Mouse (Mus musculus) monocyte, adult 2 months (primary cell): ENCODE measurements around the gene Tmcc1.

ENCODE experiments used
- DNase-seq, 2 experiments: peaks; one replicate each; pipeline ENCODE4 v3.0.0; 2022; ENCODE audit warnings: low spot score in 2 of 2, low read depth in 1 of 2

Tmcc1 gene

DNA sequence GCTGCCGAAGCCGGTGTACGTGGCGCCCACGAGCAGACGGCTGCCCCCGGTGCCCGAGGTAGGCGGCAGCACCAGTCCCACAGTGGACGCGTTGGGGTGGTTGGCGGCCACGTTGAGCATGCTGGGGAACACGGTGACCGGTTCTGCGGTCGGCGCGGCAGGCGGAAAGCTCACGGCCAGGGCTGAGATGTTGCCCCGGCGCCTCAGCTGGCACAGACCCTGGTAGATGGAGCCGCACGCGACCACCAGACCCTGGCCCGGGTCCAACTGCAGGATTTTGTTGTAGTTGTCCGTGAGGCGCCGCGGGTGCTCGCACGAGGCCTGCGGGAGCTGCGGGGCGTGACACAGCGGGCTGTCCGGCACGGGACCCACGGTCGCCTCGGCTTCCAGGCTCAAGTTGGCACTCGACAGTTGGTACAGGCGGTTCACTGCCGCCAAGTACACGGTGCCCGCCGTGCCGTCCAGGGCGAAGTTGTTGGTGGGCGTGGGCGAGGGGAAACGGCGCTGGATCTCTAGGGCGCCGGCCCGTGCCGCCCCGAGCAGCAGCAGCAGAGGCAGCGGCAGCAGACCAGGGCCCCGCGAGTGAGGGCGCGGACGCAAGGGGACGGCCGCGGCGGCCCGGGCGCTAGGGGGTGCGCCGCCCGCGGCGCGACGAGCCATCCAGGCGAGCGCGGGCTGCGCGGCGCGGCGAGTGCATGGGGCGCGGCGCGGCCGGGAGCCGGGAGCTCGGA lies 199.0 kb downstream of the Tmcc1 start:
- no peak for DNase-seq

DNA sequence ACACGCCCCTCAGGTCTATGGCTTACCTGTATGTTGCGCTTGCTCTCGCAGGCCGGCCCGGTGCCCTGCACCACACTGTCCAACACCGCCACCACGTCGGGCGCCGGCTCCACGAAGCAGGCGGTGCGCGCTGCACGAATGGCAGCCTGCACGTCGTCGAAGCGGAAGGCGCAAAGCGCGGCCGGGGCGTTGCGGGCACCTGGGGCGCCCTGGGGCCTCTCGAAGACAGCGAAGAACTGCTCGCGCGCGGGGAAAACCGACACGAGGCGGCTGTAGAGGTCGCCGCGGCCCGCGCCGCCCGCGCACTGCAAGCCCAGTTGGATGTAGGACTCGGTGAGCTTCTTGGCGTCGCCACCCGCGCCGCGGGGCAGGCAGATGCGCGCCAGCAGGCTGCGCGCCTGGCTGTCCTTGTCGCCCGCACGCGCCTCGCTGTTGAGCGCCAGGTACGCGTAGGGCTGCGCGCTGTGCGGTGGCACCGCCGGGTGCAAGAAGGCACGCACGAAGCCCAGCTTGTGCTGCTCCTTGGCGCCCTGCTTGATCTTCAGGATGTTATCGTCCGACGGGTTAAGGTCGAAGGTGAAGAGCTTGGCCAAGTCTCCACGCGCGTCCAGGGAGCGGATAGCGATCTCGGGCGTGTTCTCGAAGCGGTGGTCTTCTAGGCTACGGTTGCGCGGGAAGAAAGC lies 199.7 kb downstream of the Tmcc1 start:
- DNase-seq, result no peak

DNA sequence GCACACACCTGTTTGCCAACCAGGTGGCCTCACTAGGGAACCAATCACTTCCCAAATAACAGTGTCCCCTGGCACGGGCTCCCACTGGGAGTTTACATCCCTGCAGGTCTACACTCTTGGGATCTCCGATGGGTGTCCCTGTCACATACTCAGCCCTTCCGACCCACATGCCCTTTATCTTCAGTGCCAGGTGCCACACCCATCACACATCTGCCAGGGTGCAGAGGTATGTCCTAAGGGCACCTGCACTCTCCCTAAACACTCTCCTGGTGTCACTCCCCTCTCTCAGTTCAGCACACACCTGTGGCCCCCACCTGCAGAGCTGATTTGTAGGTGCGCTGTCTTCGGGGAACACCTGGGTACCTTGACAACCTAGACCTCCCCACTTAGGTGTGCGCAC lies 200.3 kb downstream of the Tmcc1 start:
- no peak for DNase-seq

DNA sequence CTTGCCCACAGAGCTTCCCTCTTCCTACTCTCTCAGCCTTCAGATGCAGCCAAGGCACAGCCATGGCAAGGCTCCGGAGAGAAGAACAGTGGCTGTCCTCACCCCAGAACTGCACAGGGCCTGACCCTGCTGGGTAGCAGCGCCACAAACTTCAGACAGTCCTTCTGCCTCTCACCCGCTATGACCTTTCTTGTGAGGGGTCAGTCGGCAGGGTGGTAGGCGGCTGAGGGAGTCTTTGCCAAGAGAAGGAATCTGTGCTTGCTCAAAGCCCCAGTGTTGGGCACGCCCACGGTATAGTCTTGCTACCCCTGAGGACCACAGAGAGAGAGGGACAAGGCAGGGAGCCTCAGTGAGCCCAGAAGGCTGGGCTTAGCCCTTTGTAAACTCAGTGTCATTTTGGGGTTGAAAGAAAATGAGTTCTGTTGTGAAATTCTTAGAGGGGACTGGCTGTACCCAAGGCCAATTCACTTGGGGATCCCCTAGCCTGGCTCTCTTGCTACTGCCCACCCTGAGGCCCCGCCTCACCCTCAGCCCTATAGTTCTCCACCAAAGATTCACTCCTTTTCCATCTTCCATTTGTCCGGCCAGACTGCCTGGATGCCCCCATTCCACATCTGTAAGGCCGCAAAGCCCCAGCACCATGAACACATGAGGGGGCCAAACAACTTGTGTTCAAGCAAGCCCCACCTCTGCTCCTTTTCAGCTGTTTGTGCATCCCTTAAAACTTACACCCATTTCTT lies 201.2 kb downstream of the Tmcc1 start:
- DNase-seq, result no peak

DNA sequence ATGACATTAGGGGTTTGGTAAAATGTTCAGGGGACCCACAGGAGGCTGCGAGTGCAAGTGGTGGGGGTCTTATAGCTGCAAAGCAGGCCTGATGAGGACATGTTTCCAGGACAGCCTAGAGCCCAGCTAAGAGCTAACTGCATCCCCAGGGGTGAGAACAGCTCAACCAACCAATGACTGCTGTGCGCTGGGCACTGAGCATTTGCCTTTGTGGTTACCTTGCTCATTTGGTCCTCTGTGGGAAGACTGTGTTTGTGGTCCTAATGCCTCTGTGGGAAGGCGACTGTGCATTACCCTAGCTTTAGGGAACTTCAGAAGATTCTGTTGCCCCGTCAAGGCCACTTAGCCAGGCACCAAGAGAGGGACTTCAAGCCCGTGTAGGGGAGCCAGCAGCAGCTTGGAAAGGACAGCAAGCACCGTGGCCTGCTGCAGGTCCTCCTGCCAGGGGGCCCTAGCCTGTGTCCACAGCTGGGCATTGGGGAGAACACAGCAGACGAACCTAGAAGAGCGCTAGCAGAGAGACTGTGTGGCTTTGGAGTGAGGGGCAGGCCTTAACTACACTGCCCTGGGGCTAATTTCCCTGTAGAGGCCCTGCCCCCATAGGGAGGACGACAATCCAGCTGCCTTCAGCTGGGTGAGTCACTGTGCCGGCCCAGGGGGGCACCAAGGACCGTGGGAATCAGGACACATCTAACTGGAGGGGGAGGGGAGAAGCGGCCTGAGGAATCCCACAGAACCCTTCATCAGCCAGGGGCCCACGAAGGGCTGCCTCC lies 202.0 kb downstream of the Tmcc1 start:
- DNase-seq, result no peak

DNA sequence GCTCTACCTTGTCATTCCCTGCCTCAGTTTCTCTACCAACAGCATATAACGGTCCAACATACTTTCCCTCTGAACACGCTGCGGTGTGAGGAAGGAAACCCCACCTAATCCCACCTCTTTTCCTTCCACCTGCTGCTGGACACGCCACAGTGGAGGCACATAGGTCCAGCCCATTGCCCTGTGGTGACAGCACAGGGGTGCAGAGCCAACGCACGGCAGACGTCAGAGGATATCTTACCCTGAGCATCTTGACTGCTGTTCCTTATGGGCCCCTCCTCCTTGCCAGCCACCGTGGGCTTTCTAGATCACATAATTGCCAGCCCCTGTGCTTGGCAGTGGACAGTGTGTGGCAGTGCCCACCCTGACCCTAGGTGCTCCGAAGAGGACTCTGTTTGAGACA lies 202.8 kb downstream of the Tmcc1 start:
- no peak for DNase-seq

DNA sequence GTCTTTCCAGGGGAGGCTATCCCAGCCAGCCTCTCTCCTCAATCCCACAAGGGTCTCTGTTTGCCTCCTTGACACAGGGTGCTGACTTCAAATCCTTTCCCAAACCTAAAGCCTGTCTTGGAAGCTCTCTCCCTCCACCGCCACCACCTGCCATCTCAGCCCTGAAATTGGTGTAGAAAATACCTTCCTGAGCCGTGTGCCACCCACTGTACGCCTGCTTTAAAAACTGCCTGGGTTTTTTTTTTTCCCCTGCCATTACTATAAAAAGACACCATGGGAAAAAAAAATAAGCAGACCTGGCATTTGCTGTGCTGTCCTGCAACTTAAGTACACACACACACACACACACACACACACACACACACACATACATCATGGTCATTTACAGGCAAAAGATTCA lies 203.2 kb downstream of the Tmcc1 start:
- no peak for DNase-seq

DNA sequence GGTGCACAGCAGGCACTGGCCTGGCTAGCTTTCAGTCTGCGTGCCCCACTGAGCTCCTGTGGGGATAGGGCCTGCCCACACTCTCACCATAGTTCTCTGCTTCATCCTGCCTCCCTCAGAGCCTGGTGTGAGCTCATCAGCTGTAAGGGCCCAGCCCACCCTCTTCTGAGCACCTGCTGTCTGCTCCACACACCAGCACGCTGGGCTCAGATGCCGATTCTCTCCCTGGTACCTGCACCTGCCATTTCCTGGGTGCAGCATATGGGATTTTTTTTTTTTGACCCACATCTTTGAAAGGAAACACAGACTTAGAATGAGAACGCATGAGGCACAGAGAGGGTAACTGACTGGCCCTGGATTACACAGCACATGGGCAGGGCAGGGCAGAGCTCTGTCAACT lies 203.7 kb downstream of the Tmcc1 start:
- no peak for DNase-seq

DNA sequence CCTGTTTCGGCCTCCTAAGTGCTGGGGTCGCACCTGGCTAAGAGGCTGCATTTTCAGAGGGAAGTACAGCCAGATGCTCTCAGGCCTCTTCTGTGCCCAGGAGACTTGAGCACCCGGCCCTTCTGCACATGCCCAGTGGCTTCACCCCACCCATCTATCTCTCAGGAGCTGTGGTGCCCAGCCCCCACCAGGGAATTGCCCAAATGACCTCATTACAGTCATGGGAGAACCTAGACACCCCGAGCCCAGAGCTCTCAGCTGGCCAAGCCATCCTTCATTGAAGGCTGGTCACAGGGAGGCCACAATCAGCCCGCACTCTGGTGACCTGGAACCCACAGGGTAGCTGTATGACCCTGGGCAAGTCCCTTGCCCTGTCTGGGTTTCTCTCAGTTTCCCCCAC lies 204.3 kb downstream of the Tmcc1 start:
- DNase-seq, result no peak

DNA sequence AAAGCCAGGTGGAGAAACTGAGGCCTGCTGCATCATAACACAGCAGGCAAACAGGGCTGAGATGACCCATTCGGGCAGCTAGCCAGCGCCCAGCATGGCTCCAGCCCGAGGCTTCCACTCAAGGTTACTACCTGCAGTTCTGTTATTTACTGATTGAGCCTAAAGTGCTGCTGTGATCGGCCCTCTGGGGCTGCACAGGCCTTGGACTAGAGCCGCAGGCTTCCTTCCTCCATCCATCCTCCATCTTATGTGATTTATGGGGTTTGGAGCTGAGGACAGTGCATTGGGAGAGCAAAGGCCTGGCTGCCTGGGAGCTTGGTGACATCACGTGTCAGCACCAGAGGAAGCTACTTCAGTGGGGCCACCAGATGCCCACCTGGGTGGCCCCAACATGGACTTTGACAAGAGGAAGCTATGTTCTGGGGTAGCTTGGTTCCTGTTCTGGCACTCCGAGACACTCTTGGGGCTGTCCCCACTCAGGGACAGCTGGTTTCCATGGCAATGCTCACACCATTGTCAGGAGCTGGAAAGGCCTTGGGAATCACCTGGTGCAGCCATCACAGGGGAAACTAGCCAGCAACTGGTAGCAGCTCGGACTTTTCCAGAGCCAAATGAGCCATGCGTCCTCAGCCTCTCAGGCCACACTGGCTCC lies 206.1 kb downstream of the Tmcc1 start:
- no peak for DNase-seq

DNA sequence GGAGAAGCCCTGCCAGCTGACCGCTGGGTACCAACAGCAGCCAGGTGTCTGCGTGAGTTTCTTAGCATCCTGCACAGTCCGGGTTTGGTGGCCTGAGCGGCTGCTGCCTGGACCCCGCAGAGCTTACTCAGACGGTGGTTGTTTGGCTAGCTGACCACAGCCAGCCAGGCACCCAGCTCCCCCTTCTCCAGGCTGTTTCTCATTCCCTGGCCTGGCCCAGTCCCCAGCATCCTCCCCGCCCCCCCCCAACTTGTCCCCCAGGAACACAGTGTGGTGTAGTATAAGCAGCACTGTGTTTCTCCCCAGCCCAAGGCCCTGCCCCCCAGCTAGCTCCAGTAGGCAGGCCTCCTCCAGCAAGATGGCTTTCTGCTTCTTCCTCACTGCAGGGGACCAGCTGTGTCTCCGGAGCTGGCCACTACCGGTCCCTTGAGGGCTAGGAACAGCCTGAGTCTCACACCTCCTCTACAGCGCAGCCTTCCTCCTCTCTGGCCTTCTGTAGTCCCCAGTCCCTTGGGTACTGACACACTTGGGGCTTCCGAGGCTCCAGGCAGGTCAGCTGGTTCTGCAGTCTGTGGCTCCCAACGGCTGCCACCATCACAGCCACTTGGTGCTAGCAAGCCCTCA lies 206.7 kb downstream of the Tmcc1 start:
- no peak for DNase-seq

DNA sequence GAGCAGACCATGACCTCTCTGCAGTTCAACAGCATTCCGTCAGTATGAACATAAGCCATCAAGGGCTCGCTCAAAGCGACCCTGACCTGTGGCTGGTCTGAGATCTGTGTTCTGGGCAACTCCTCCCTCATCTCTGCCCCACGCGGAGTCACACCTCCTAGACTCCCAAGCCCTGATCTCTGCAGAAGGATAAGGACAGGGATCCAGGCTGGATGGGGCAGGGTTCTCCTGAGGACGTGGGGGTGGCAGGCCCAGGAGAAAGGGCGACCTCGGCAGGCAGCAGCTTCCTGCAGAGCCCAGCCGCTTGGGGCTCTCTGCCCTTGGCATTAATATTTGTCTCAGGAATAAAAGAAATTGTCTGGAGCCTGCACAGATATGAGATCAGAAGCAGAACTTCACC lies 207.7 kb downstream of the Tmcc1 start:
- no peak for DNase-seq

DNA sequence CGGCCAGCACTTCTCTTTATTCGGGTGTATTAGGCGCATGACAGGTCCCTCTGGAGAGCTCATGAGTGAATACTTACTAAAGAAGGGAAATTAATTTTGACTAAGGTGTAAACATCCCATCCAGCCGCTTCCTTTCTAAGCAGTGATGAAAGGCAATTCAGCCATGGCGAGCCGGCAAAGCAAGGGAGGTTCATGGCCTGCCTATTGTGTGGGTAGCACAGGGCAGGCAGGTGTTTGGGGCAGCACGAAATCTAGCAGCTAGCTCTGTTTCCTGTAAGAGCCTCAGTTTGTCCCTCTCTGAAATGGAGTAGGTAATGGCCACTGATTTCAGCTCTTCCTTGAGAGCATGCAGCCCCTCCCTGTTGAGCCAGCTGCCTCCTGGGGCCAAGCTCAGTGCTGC lies 208.7 kb downstream of the Tmcc1 start:
- no peak for DNase-seq

DNA sequence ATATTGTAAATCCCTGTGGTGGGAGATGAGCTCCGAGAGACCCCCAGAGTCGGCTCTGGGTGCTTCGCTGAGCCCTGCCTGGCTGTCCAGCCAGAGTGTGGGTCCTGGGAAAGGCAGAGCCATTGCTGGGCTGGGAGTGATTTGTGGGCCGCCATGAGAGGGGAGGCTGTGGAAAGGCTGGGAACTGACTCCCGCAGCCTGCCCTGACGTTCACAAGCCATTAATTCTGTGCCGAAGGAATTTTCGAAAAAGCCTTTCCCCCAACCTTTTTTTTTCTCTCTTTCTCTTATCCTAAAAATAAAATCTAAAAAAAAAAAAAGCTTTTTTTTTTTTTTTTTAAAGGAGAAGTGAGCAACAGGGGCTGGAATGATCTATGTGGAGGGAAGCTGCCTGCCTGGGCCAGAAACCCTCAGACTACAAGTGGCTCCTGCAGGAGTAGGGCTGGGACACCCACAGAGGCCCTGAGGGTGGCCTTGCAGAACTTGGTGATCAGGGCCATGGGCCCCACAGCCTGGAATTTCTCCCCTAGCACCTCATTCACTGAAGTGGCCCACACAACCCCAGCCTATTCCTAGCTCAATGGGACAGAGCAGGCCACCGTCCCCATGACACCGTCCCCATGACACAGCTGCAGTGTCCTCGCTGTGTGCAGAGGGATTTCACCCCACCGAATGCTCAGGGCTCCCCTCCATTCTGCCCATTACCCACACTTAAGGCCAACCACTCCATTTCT lies 209.8 kb downstream of the Tmcc1 start:
- DNase-seq, result no peak

DNA sequence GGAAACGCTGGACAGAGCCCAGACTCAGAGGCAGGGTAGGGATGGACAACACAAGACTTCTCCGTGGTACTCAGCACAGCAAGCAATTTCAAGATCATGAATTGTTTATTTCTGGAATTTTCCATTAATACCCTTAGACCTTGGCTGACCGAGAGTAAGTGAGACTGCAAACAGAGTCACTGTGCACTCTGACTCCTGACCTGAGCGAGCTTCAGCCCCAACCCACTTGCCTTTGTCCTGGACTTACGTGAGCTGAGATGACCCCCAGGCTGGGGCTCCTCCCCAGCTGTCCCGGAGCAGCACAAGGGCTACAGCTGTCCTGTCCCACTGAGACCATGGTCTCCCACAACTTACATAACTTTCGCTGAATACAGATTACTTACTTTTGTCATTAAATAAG lies 210.4 kb downstream of the Tmcc1 start:
- no peak for DNase-seq

DNA sequence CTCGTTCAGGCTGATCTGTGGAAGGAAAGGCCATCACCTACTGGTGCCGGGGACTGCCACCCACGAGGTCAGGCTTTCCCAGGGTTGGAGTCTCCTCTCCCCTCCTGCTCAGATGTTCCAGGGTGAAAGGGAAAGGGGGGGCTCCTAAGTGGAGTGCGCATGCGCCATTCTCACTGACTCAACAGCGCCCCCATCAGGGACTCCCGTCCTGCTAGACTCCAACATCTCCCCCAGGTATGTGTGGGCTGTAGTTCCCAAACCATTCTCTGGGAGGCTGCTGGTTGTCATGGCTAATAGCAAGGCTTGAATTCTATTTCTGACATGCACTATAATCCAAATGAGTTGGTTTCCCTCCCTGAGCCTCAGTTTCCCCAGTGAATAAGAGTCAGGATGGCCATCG lies 214.7 kb downstream of the Tmcc1 start:
- DNase-seq, result no peak

DNA sequence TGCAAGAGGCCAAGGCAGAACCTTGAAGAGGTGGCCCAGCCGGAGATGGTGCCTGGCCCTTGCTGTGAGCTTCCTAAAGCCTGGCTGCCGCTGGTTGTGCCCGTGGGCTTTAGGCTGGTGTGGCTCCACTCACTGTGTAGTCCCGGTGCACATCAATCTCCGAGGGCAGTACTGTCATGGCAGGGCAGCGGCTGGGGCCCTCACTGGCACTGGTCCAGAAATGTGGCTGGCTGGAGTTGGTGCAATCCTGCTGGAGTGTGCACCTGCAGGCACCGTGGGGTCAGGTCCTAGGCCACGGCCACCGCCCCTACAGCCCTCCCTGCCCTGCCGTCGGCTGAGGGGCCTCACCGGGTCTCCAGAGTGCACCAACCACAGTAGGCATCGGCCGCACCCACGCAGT lies 215.5 kb downstream of the Tmcc1 start:
- DNase-seq, result no peak

DNA sequence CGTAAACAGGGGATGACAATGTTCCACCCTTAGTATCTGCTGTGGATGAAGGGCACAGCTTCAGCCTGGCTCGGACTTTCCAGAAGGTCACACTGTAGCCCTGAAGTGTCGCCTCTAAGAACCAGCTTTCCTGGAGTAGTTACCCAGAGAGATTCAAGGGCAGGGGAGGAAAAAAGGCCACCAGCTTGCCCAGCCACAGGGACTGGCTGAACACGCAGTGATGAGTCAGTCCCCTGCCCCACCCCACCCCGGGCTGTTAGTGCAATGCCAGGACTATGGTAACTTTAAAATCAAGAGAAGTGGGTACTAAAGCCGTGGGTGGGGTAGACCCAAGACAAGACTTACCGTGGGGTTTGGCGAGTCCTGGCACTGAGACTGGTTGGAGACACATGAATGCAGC lies 217.7 kb downstream of the Tmcc1 start:
- DNase-seq, result no peak

DNA sequence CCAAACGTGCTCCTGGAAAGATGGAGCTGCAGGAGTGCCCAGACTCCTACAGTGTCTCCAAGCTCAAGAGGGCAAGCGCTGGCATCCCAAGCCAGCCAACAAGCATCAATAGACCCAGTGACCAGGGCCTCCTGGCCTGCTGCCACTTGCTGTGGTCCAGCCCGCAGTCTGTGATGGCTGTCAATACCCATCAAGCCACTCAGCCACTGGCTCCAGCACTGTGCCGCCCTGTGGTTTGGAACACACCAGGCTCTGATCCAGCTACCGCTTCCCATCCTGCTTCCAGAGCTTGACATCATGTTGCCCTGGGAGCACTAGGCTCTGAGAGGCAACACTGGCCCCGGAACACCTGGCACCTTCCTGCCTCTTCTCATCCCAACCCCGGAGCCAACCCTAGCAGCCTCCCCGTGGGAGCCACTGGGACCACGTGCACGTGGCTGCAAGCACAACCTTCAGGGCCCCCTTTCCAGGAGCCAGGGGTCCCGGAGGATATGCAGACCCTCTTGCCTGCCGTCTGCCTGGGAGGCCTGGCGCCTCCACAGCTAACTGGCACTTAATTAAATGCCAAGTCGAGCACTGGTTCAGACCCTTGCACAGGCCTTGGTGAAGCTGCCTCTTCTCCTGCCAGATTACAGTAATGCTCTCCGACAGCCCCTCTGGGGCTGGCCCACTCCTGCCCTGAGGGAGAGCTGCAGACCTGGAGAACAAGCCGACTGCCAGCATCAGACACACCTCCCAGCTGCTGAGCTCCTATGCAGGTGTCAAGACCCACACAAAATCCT lies 219.2 kb downstream of the Tmcc1 start:
- DNase-seq, result no peak
